Mouse (Mus musculus): Measurements from ENCODE around the gene Cbs. TPM values are rescaled to one million over a fixed set of nuclear protein-coding genes. Genes with fewer than 3 reads are reported as not detected.
"Not testable (repeated sequence)": the region's sequence is repeated elsewhere in the genome, so short reads cannot be mapped to it uniquely, and the experiment has no call there.

Cbs gene
- polyA plus RNA-seq, 1 experiment from 2014 or later = 2.6 TPM

DNA sequence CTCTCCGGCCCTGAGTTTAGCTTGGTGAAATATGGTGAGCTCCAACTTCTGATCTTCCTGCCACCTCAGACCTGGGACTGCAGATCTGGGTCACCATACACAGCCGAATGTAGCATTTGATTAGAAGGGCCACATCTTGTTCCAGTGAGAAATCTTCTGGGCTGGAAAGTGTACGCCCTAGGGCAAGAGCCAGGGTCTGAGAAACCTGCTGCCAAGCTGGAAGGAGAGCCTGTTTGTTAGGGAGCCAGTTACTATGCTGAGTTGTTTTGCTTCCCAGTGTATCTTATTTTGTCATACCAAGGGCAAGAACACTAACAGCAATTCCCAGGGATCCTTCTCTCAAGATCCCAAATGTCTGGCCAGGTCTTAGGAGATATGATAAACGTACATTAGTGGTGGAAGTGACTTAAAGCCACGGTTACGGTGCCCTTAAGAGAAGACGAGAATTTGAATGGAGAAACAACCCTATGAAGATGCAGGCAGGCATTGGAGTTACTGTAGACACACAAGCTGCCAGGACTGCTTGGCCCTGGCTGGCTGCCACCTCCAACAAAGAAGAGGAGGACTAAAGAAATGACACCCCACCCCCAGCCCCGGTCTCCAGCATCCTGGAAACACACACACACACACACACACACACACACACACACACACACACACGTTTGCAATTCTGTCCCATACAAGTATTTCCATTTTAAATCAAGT lies 980 bp upstream of the Cbs start:
- no peak overlapping the region for H3K9ac ChIP-seq
- no peaks in the 10 kb centered on the region for H3K36me3 ChIP-seq (replicated peaks)
- H3K27ac ChIP-seq = peak overlapping the region; percentile 19; the same call in 1 of the 2 replicates
- no peak for ATAC-seq (ENCODE audit: low FRiP score)
- no peak overlapping the region for H3K4me3 ChIP-seq (replicated peaks)
- H3K4me1 ChIP-seq = peaks cover 26% of the 10 kb centered on the region
- H3K27me3 ChIP-seq = peaks cover 32% of the 10 kb centered on the region
- H3K4me2 ChIP-seq = no peak overlapping the region
- 60% methylated on average over 9 of the region's 9 CpGs for WGBS
- H3K9me3 ChIP-seq = no peaks in the 10 kb centered on the region

DNA sequence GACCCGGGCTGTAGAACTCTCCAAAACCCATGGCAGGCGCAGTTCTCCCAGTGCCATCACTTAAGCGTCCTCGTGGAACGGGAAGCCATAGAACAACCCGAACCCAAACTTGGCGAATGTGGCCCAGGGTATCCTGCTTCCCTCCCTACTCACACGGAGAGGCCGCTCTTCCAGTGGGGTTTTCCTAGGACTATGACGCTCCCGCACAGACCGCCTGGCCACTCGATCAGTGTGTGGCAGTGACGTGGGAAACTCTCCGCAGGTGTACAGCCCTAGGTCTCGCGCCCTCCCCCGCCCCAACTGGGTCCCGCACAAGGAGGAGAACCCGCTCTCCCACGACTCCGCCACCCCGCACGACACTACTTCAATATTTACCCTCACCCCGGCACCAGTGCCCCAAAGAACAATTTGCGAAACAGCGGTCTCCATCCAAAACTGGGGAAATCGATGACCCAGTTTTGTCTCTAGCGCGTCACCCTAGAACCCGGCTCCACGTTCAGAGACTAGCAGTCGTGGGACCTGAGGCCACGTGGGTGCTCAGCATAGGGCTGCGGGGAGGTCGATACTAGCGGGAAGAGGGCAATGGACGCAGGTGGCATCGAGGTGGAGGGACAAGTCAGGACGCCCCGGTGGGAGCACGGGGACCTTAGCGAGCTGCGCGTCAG lies 629 bp downstream of the Cbs start:
- Histone ChIP-seq H3K4me1 (peaks cover 26% of the 10 kb centered on the region), H3K9me3 (no peaks in the 10 kb centered on the region), H3K9ac (peak overlapping the region; percentile 58), H3K27ac (no peak overlapping the region), H3K36me3 (replicated peaks) (no peaks in the 10 kb centered on the region), H3K27me3 (peaks cover 32% of the 10 kb centered on the region), H3K4me2 (peak overlapping the region; percentile 88), H3K4me3 (replicated peaks) (peak overlapping the region; percentile 49)
- peak; percentile 41 for ATAC-seq (ENCODE audit: low FRiP score)
- WGBS = 5% methylated on average over 45 of the region's 45 CpGs

DNA sequence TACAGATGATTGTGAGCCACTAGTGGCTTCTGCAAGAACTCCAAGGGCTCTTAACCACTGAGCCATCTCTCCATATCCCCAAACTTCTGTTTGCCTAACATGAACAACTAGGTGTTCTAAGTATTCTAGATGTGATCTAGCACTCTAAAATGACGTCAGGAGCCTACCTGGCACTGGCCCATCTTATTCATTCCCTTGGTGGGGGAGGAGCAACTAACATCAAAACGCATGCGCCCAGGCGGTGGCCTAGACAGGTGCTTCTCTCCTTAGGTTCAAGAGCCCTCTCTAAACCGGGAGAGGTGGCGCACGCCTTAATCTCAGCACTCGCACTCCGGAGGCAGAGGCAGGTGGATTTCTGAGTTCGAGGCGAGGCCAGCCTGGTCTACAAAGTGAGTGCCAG lies 1.3 kb downstream of the Cbs start:
- peak overlapping the region; percentile 88; the same call in 1 of the 2 replicates for H3K4me2 ChIP-seq

DNA sequence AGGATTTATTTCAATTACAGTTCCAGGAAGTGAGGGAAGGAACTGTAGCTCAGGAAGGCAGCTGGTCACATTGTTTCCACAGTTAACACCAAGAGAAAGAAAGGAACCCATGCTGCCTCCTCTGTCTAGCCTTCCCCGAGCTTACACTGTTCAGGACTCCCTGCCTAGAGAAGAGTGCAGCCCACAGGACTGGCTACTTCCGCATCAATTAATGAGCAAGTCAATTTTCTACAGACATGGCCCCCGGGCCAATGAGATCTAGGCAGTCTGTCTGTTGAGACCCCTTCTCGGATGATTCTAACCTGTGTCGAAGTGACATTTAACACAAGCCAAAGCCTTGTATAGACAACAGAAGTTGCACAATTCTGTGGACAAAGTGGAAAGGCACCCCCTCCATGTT lies 2.1 kb downstream of the Cbs start:
- H3K27ac ChIP-seq = no peak overlapping the region
- H3K4me3 ChIP-seq (replicated peaks) = no peak overlapping the region
- no peak overlapping the region for H3K9ac ChIP-seq
- H3K4me1 ChIP-seq = peaks cover 26% of the 10 kb centered on the region
- 74% methylated on average over 5 of the region's 5 CpGs for WGBS
- H3K4me2 ChIP-seq = no peak overlapping the region
- H3K9me3 ChIP-seq = no peaks in the 10 kb centered on the region
- ATAC-seq (ENCODE audit: low FRiP score) = no peak
- peaks cover 32% of the 10 kb centered on the region for H3K27me3 ChIP-seq
- H3K36me3 ChIP-seq (replicated peaks) = no peaks in the 10 kb centered on the region

More for the DNA sequence above, 1.3 kb downstream of the Cbs start:
- Histone ChIP-seq H3K27me3 (peaks cover 32% of the 10 kb centered on the region), H3K4me1 (peaks cover 26% of the 10 kb centered on the region), H3K9me3 (no peaks in the 10 kb centered on the region), H3K36me3 (replicated peaks) (no peaks in the 10 kb centered on the region), H3K4me3 (replicated peaks) (no peak overlapping the region; the same call in 1 of the 2 replicates), H3K27ac (no peak overlapping the region), H3K9ac (no peak overlapping the region)
- ATAC-seq (ENCODE audit: low FRiP score) = no peak
- 60% methylated on average over 11 of the region's 11 CpGs for WGBS

- H3K4me2 ChIP-seq = no peak overlapping the region
- H3K27me3 ChIP-seq = peaks cover 32% of the 10 kb centered on the region
- no peak overlapping the region for H3K9ac ChIP-seq
- no peak overlapping the region for H3K27ac ChIP-seq
- H3K4me3 ChIP-seq (replicated peaks) = no peak overlapping the region
- 91% methylated on average over 6 of the region's 6 CpGs for WGBS
- peaks cover 19% of the 10 kb centered on the region for H3K4me1 ChIP-seq
- H3K36me3 ChIP-seq (replicated peaks) = no peaks in the 10 kb centered on the region
- ATAC-seq (ENCODE audit: low FRiP score) = no peak
- no peaks in the 10 kb centered on the region for H3K9me3 ChIP-seq
These were observed 4.0 kb downstream of the Cbs start for GRCm38 (mm10) chr17:31633007-31633406.

DNA sequence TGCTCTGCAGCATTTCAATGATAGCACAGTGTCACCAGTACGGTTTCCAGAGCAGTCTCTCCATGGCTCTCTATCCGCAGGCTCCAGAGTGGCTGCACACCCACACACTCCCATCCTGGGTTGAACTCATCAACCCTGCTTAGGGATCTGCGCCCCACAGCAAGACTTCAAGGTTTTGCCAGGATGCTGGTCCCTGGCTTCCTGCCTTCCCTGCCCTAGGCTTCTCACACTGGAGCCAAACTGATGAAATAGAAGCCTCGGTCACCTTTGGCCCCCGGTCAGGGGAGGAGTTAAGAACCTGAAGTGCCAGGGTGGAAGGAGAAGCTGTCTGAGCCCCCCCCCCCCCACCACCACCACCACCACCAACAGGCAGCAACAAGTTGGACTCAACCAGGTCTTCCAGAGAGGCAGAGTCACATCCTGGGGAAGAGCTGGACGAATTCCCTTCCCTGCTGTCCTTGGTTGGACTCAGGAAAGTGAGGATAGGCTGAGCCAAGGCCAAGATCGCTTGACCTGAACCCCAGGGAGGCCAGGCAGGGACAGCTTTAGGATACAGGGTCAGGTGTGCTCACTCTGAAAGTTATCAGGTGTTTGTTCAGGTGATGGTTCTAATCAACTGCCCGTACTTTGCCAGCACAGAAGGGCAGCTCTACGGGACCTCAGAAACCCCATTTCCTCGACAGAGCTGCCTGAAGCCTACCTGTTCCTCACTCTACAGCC lies 5.8 kb downstream of the Cbs start:
- Histone ChIP-seq H3K27me3 (peaks cover 15% of the 10 kb centered on the region), H3K9ac (no peak overlapping the region), H3K4me1 (peaks cover 2% of the 10 kb centered on the region), H3K9me3 (no peaks in the 10 kb centered on the region), H3K27ac (no peak overlapping the region), H3K36me3 (replicated peaks) (no peaks in the 10 kb centered on the region), H3K4me3 (replicated peaks) (no peak overlapping the region), H3K4me2 (no peak overlapping the region)
- ATAC-seq (ENCODE audit: low FRiP score) = no peak
- WGBS = 85% methylated on average over 10 of the region's 10 CpGs

- Histone ChIP-seq H3K4me1 (no peaks in the 10 kb centered on the region), H3K27me3 (no peaks in the 10 kb centered on the region), H3K4me2 (no peak overlapping the region), H3K9ac (no peak overlapping the region), H3K9me3 (no peaks in the 10 kb centered on the region), H3K36me3 (replicated peaks) (no peaks in the 10 kb centered on the region), H3K27ac (no peak overlapping the region), H3K4me3 (replicated peaks) (no peak overlapping the region)
- WGBS = 92% methylated on average over 2 of the region's 2 CpGs
- no peak for ATAC-seq (ENCODE audit: low FRiP score)
These were observed 9.1 kb downstream of the Cbs start for GRCm38 (mm10) chr17:31627961-31628360.

- H3K9ac ChIP-seq = no peak overlapping the region
- no peaks in the 10 kb centered on the region for H3K4me1 ChIP-seq
- no peaks in the 10 kb centered on the region for H3K27me3 ChIP-seq
- no peak overlapping the region for H3K4me2 ChIP-seq
- H3K27ac ChIP-seq = no peak overlapping the region
- H3K4me3 ChIP-seq (replicated peaks) = no peak overlapping the region
- WGBS = 86% methylated on average over 4 of the region's 4 CpGs
- H3K9me3 ChIP-seq = no peaks in the 10 kb centered on the region
- H3K36me3 ChIP-seq (replicated peaks) = no peaks in the 10 kb centered on the region
- no peak for ATAC-seq (ENCODE audit: low FRiP score)
These were observed 13.9 kb downstream of the Cbs start for GRCm38 (mm10) chr17:31623101-31623500.

- H3K36me3 ChIP-seq (replicated peaks) = no peaks in the 10 kb centered on the region
- no peak overlapping the region for H3K4me3 ChIP-seq (replicated peaks)
- H3K9me3 ChIP-seq = no peaks in the 10 kb centered on the region
- H3K27me3 ChIP-seq = no peaks in the 10 kb centered on the region
- no peak overlapping the region for H3K4me2 ChIP-seq
- no peaks in the 10 kb centered on the region for H3K4me1 ChIP-seq
- ATAC-seq (ENCODE audit: low FRiP score) = no peak
- H3K27ac ChIP-seq = no peak overlapping the region
- WGBS = 85% methylated on average over 4 of the region's 4 CpGs
- H3K9ac ChIP-seq = no peak overlapping the region
These were observed 23.8 kb downstream of the Cbs start for GRCm38 (mm10) chr17:31613086-31613755.

DNA sequence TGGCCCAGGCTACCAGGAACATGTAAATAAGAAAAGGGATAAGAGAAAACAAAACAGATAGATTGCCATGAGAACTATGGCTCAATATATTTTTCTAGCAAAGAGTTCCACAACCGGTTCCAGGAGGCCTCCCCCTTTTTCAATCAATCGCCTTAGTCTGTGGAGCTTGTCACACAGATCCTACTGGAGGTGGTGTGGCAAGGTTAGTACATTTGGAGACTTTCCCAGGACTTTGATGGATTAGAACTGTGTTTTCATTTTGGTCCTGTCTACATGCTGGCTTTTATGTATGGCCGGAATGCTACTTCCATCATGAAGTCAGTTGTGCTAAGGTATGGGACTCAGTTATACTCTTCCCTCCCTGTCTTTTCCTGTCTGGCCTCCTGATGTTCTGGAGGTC lies 27.1 kb downstream of the Cbs start:
- peaks cover 6% of the 10 kb centered on the region; the same call in 1 of the 2 replicates for H3K36me3 ChIP-seq (replicated peaks)
- H3K27ac ChIP-seq = no peak overlapping the region
- no peaks in the 10 kb centered on the region for H3K4me1 ChIP-seq
- no peaks in the 10 kb centered on the region for H3K9me3 ChIP-seq
- H3K4me2 ChIP-seq = no peak overlapping the region
- no peaks in the 10 kb centered on the region for H3K27me3 ChIP-seq
- no peak for ATAC-seq (ENCODE audit: low FRiP score)
- H3K4me3 ChIP-seq (replicated peaks) = no peak overlapping the region
- 96% methylated on average over 3 of the region's 3 CpGs for WGBS
- no peak overlapping the region for H3K9ac ChIP-seq

DNA sequence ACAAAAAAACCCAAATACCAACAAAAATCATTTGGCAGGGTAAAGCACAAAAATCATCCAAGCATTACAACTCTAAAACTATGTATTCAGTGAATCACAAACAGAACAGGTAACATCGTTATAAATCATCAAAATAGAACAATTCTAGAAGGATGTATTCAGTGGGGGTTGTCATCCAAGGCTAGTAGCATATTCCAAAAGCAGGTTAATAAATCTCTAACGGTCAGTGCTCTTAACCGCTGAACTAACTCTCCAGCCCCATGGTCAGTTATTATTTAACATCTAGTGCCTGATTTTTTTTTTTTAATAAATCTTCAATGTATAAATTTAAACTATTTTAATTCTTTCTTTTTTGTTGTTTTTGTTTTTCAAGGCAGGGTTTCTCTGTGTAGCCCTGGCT lies 27.9 kb downstream of the Cbs start:
- not testable (repeated sequence) for H3K9me3 ChIP-seq; H3K27me3 ChIP-seq; H3K4me2 ChIP-seq; H3K4me1 ChIP-seq; ATAC-seq (ENCODE audit: low FRiP score); H3K9ac ChIP-seq; H3K4me3 ChIP-seq (replicated peaks); H3K27ac ChIP-seq
- peaks cover 12% of the 10 kb centered on the region; the same call in 1 of the 2 replicates for H3K36me3 ChIP-seq (replicated peaks)
- 93% methylated on average over 3 of the region's 3 CpGs for WGBS

DNA sequence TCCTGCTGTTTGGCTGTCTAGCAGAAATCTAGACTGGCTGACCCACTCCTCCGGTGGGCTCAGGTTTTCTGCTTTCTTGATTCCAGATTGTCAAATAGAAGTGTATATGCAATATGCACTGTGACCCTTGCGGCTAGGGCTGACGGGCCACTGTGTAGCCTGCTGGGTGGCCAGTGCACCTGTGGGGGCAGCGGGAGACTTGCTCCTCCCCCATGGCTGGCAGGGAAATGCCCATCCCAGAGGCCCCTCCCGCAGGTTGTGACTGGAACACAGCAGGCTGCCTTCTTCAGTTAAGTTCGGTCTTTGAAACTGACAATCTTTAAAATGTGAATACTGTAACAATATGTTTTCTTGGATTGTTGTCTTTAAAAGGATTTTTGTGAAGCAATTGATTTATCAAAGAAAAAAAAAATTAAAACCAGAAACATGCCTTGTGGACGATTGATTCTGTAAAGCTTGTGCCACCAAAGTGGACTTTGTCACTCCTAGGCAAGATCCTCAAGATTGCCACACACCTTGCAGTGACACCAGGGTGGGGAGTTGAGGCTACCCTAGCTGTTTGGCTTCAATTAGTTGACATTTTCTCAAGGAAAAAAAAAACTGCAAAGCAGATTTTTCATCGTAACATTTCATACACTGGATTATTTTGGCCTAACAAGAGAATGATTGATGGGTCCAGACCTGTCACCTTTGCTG lies 29.6 kb downstream of the Cbs start:
- peaks cover 23% of the 10 kb centered on the region for H3K36me3 ChIP-seq (replicated peaks)
- no peaks in the 10 kb centered on the region for H3K9me3 ChIP-seq
- no peak overlapping the region for H3K9ac ChIP-seq
- H3K27me3 ChIP-seq = no peaks in the 10 kb centered on the region
- 83% methylated on average over 8 of the region's 8 CpGs for WGBS
- H3K27ac ChIP-seq = no peak overlapping the region
- H3K4me2 ChIP-seq = no peak overlapping the region
- H3K4me1 ChIP-seq = no peaks in the 10 kb centered on the region
- H3K4me3 ChIP-seq (replicated peaks) = no peak overlapping the region
- ATAC-seq (ENCODE audit: low FRiP score) = no peak
